Mouse (Mus musculus) hindbrain, postnatal 0 days (tissue): Measurements from ENCODE around the gene Zfp618. TPM values are rescaled to one million over a fixed set of nuclear protein-coding genes. Genes with fewer than 3 reads are reported as not detected.

Experiments
- ATAC-seq: fragments of 200-750 bp; cut with Nextera tagmentation; 2 replicates; pipeline ENCODE4 v1.8.0; 2017; ENCODE audit warnings: mild to moderate bottlenecking, moderate TSS enrichment, moderate library complexity
- DNase-seq: peaks from one replicate; pipeline ENCODE4 v3.0.0-alpha.2; 2015; ENCODE audit warnings: low spot score
- H3K27ac ChIP-seq: fragments of 300-500 bp; sonication (generic); 2 replicates; pipeline ENCODE4 v1.5.1; 2014; ENCODE audit warnings: mild to moderate bottlenecking
- H3K27me3 ChIP-seq: fragments of 300-500 bp; sonication (generic); 2 replicates; pipeline ENCODE4 v1.6.1; 2014; ENCODE audit warnings: low read length, mixed read lengths; ENCODE audit not compliant: insufficient read depth
- H3K36me3 ChIP-seq: fragments of 300-500 bp; sonication (generic); 2 replicates; pipeline ENCODE4 v1.6.1; 2014; ENCODE audit warnings: low read length, mixed read lengths; ENCODE audit not compliant: insufficient read depth
- H3K4me1 ChIP-seq: fragments of 300-500 bp; sonication (generic); 2 replicates; pipeline ENCODE4 v1.6.1; 2014; ENCODE audit warnings: antibody characterized with exemption, low read length, mixed read lengths; ENCODE audit not compliant: insufficient read depth
- H3K4me2 ChIP-seq: fragments of 300-500 bp; sonication (generic); 2 replicates; pipeline ENCODE4 v1.6.1; 2014; ENCODE audit warnings: low read depth, mild to moderate bottlenecking, low read length, moderate library complexity, mixed read lengths
- H3K4me3 ChIP-seq: fragments of 300-500 bp; sonication (generic); 2 replicates; pipeline ENCODE4 v1.5.1; 2014; ENCODE audit warnings: low read length
- H3K9ac ChIP-seq: fragments of 300-500 bp; sonication (generic); replicated peaks from 2 replicates; pipeline ENCODE4 v1.6.1; 2014; ENCODE audit warnings: mild to moderate bottlenecking, low read length, moderate library complexity, mixed read lengths
- H3K9me3 ChIP-seq: fragments of 300-500 bp; sonication (generic); 2 replicates; pipeline ENCODE4 v1.6.1; 2016; ENCODE audit warnings: low read length, mixed read lengths
- CTCF ChIP-seq: IDR thresholded peaks from 2 replicates; pipeline ENCODE4 v1.5.1; 2016; ENCODE audit warnings: antibody characterized with exemption, control low read depth, low read depth
- WGBS: fragments of 180-500 bp; shearing (Covaris S2); extraction: QIAGEN DNeasy Blood & Tissue Kit; methylation state at CpG from one replicate; pipeline ENCODE4 v1.1.7; 2014; 5-methylcytosine and 5-hydroxymethylcytosine counted together
- polyA plus RNA-seq: library from polyadenylated mRNA; unstranded; fragments of >200 nt; fragmentation: Nextera tagmentation; extraction: Ambion mirVana; gene quantifications from 2 replicates; pipeline ENCODE4 v1.2.1, GENCODE M21; 2015
- total RNA-seq: library from RNA; depleted of rRNA; stranded (reverse); fragments of >200 nt; gene quantifications from 2 replicates; pipeline ENCODE4 v1.2.3, GENCODE M21; 2014

The Zfp618 gene
- total and polyA plus RNA-seq, 2 experiments from 2014 or later = 16.2 to 26.8 TPM

- Histone ChIP-seq H3K27me3 (no peaks in the 10 kb centered on the region), H3K4me1 (no peaks in the 10 kb centered on the region), H3K27ac (no peak overlapping the region), H3K36me3 (no peaks in the 10 kb centered on the region), H3K9me3 (no peaks in the 10 kb centered on the region), H3K4me3 (no peak overlapping the region), H3K9ac (no peak overlapping the region), H3K4me2 (no peak overlapping the region)
- no peak for DNase-seq
- WGBS = 69% methylated on average over 6 of the region's 6 CpGs
- ATAC-seq = no peak
- TF ChIP-seq CTCF = no peak
These were observed 102.4 kb downstream of the Zfp618 start for GRCm38 (mm10) chr4:63067822-63068221.

GRCm38 (mm10) chr4:63068499-63069175, 103.3 kb downstream of the Zfp618 start:
- Histone ChIP-seq H3K27me3 (no peaks in the 10 kb centered on the region), H3K36me3 (no peaks in the 10 kb centered on the region), H3K4me1 (no peaks in the 10 kb centered on the region), H3K4me3 (no peak overlapping the region), H3K9ac (no peak overlapping the region), H3K9me3 (no peaks in the 10 kb centered on the region), H3K4me2 (no peak overlapping the region), H3K27ac (no peak overlapping the region)
- ATAC-seq (no peak), DNase-seq (no peak)
- TF ChIP-seq CTCF = no peak
- WGBS = 88% methylated on average over 12 of the region's 12 CpGs

DNA sequence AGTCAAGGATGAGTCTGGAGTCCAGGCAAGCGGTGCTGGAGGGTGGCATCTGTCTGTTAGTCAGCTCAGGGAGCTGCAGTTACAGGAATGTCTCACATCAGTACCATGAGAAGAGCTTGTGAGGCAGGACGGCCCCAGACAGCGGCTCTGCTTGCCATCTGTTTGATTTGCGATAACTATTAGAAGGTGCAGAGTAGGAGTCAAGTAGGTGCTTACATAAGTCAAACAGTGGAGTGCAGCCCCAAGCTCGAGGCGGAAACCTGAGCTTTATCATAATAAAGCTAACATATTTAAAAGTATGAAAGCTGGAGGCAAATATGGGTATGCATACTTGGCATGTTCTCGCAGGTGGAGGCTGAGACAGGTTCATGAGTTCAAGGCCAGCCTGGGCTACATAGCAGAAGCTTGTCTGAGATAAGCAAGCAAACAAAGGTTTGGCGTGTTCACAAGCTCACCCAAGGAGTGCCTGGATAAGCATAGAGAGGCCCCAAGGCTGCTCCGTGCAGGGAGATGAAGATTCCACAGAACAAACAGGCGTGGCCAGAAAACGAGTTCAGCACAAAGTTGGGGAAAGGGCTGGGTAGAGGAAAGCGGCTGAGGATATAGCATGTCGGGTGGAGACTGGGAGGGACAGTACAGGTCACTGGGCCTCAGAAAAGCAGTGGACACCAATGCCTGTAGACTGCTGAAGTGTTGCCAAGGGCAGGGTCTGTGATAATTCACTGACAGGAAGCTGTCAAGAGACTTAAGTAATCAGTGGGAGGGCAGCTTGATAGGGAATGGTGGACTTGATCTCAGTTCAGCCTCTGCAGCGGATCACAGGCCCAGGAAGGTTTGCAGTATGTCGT, 106.3 kb downstream of the Zfp618 start:
- no peak overlapping the region for H3K27ac ChIP-seq
- no peaks in the 10 kb centered on the region for H3K9me3 ChIP-seq
- TF ChIP-seq CTCF = no peak
- H3K27me3 ChIP-seq = no peaks in the 10 kb centered on the region
- no peaks in the 10 kb centered on the region for H3K36me3 ChIP-seq
- 78% methylated on average over 15 of the region's 15 CpGs for WGBS
- no peak overlapping the region for H3K4me3 ChIP-seq
- H3K9ac ChIP-seq = no peak overlapping the region
- no peaks in the 10 kb centered on the region for H3K4me1 ChIP-seq
- no peak for ATAC-seq
- DNase-seq = no peak
- H3K4me2 ChIP-seq = no peak overlapping the region

GRCm38 (mm10) chr4:63073139-63073538, 107.8 kb downstream of the Zfp618 start:
- H3K36me3 ChIP-seq = no peaks in the 10 kb centered on the region
- no peak for DNase-seq
- 82% methylated on average over 2 of the region's 2 CpGs for WGBS

DNA sequence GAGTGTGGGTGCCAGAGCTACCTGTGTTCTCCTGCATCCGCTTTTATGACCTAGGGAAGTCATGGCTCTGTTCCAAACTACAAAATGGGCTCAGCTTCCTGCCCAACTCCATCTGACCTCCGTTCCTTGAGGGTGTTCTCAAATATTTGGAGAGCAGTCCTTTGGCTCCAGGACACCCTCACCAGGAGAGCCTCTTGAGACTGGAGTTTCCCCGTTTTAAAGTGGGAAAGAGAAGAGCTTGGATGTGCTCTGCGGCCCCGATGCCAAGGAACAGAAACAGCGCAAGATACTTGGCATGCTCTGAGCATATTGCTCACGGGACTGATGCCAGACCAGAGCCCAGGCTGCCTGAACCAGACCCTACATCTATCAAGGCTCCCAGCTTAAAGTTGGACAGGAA, 113.8 kb downstream of the Zfp618 start:
- Histone ChIP-seq H3K9ac (no peak overlapping the region), H3K36me3 (peaks cover 9% of the 10 kb centered on the region; the same call in 1 of the 2 replicates), H3K9me3 (no peaks in the 10 kb centered on the region), H3K27me3 (no peaks in the 10 kb centered on the region), H3K27ac (no peak overlapping the region), H3K4me3 (no peak overlapping the region), H3K4me2 (no peak overlapping the region), H3K4me1 (no peaks in the 10 kb centered on the region)
- 58% methylated on average over 7 of the region's 7 CpGs for WGBS
- no peak for TF ChIP-seq CTCF
- ATAC-seq (no peak), DNase-seq (peak; percentile 53)

More at GRCm38 (mm10) chr4:63073139-63073538, 107.8 kb downstream of the Zfp618 start:
- no peak for TF ChIP-seq CTCF
- Histone ChIP-seq H3K4me2 (no peak overlapping the region), H3K27me3 (no peaks in the 10 kb centered on the region), H3K4me1 (no peaks in the 10 kb centered on the region), H3K9ac (no peak overlapping the region), H3K27ac (no peak overlapping the region), H3K4me3 (no peak overlapping the region), H3K9me3 (no peaks in the 10 kb centered on the region)
- ATAC-seq = no peak

DNA sequence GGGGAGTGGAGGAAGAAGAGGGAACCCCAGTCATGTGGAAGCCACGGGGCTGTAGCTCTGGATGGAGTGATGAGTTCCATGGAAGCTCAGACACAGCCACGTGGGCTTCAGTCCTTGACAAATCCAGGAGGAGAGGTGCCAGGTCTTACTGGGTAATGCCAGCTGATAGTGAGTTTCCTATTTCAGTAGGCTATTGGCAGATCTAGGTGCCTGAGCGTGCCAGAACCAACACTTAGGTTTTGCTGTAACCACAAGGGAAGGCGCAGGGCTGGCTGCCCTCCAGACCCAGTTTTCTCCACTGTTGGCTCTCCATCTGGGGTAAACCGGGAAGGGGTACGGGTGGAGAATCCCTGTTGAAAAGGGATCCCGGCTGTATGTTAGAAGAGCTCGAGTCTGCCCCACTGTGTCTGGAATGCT, 119.1 kb downstream of the Zfp618 start:
- peak; percentile 57; the same call in 1 of the 2 replicates for ATAC-seq
- Histone ChIP-seq H3K4me3 (no peak overlapping the region), H3K4me1 (no peaks in the 10 kb centered on the region), H3K9me3 (no peaks in the 10 kb centered on the region), H3K4me2 (no peak overlapping the region), H3K27ac (no peak overlapping the region), H3K9ac (no peak overlapping the region), H3K36me3 (peaks cover 15% of the 10 kb centered on the region; the same call in 1 of the 2 replicates), H3K27me3 (no peaks in the 10 kb centered on the region)
- TF ChIP-seq CTCF = no peak
- peak; percentile 75 for DNase-seq
- WGBS = 37% methylated on average over 8 of the region's 8 CpGs

DNA sequence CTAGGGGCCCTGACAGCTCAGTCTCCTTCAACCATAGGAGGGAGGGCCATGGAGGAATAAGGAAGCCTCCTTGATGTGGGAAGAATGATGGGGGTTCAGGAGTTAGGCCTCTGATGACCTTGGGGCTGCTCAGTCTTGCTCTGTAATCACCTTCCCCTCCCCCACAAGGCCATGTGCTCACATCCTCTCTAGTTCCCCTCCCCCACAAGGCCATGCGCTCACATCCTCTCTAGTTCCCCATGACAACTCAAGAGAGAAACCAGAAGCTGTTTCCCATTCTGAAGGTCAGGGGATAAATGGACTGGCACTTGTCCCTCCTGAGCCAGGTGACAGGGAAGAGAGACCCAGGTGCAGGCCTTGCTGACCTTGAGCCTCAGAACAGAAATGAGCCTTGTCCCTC, 124.1 kb downstream of the Zfp618 start:
- ATAC-seq (no peak), DNase-seq (no peak)
- Histone ChIP-seq H3K27ac (no peak overlapping the region), H3K36me3 (0 out of 2 replicates have a peak, but pooled peaks cover 6% of the 10 kb centered on the region), H3K9me3 (no peaks in the 10 kb centered on the region), H3K4me2 (no peak overlapping the region), H3K9ac (no peak overlapping the region), H3K27me3 (no peaks in the 10 kb centered on the region), H3K4me3 (no peak overlapping the region), H3K4me1 (no peaks in the 10 kb centered on the region)
- 95% methylated on average over 1 of the region's 1 CpGs for WGBS
- TF ChIP-seq CTCF = no peak
